Mouse (Mus musculus) G1E (cell line): ENCODE measurements around the gene Hbb-bh1.

Experiments
- CTCF ChIP-seq: IDR thresholded peaks from 2 replicates; pipeline ENCODE4 v1.5.1; 2012; ENCODE audit warnings: low read depth, low read length, inconsistent platforms, mixed read lengths
- GATA1 ChIP-seq: IDR thresholded peaks from 2 replicates; pipeline ENCODE4 v1.6.1; 2012; ENCODE audit warnings: borderline replicate concordance, low read length, inconsistent platforms, mixed read lengths
- GATA2 ChIP-seq: IDR thresholded peaks from 2 replicates; pipeline ENCODE4 v1.6.1; 2012; ENCODE audit warnings: low read depth, low read length, inconsistent platforms, borderline replicate concordance
- POLR2AphosphoS5 ChIP-seq: IDR thresholded peaks from 2 replicates; pipeline ENCODE4 v1.6.1; 2012; ENCODE audit warnings: low read depth, low read length, inconsistent platforms; ENCODE audit not compliant: insufficient replicate concordance
- TAL1 ChIP-seq: conservative IDR thresholded peaks from 2 replicates; pipeline ENCODE4 v1.6.1; 2012; ENCODE audit warnings: low read depth, low read length, inconsistent platforms, mixed read lengths

GRCm38 (mm10) chr7:103854669-103855068 lies 11.7 kb upstream of the Hbb-bh1 start:
- no peak for TF ChIP-seq TAL1
- no peak for TF ChIP-seq CTCF
- no peak for TF ChIP-seq GATA1
- TF ChIP-seq POLR2AphosphoS5, result no peak
- TF ChIP-seq GATA2, result no peak
